Mouse (Mus musculus) lung, embryonic 15.5 days (tissue): Measurements from ENCODE around the gene Gm44503. TPM values are rescaled to one million over a fixed set of nuclear protein-coding genes. Genes with fewer than 3 reads are reported as not detected.

Experiments
- ATAC-seq: fragments of 200-750 bp; cut with Nextera tagmentation; 2 replicates; pipeline ENCODE4 v1.8.0; 2017; ENCODE audit warnings: moderate number of reproducible peaks, borderline replicate concordance; ENCODE audit not compliant: low FRiP score, low TSS enrichment; ENCODE audit errors: extremely low read depth
- H3K27ac ChIP-seq: fragments of 300-500 bp; sonication (generic); 2 replicates; pipeline ENCODE4 v1.5.1; 2015; ENCODE audit warnings: moderate library complexity, mild to moderate bottlenecking, inconsistent platforms
- H3K27me3 ChIP-seq: fragments of 300-500 bp; sonication (generic); 2 replicates; pipeline ENCODE4 v1.6.1; 2015; ENCODE audit warnings: inconsistent platforms
- H3K36me3 ChIP-seq: fragments of 300-500 bp; sonication (generic); 2 replicates; pipeline ENCODE4 v1.6.1; 2015; ENCODE audit warnings: inconsistent platforms
- H3K4me1 ChIP-seq: fragments of 300-500 bp; sonication (generic); 2 replicates; pipeline ENCODE4 v1.6.1; 2015; ENCODE audit warnings: inconsistent platforms
- H3K4me2 ChIP-seq: fragments of 300-500 bp; sonication (generic); 2 replicates; pipeline ENCODE4 v1.6.1; 2015; ENCODE audit warnings: inconsistent platforms, mild to moderate bottlenecking, moderate library complexity
- H3K4me3 ChIP-seq: fragments of 300-500 bp; sonication (generic); 2 replicates; pipeline ENCODE4 v1.5.1; 2015; ENCODE audit warnings: mild to moderate bottlenecking, inconsistent platforms
- H3K9ac ChIP-seq: fragments of 300-500 bp; sonication (generic); 2 replicates; pipeline ENCODE4 v1.6.1; 2015; ENCODE audit warnings: inconsistent platforms
- H3K9me3 ChIP-seq: fragments of 300-500 bp; sonication (generic); 2 replicates; pipeline ENCODE4 v1.6.1; 2016; ENCODE audit warnings: inconsistent platforms
- WGBS: fragments of 180-500 bp; shearing (Covaris S2); methylation state at CpG from one replicate; pipeline ENCODE4 v1.1.7; 2015; 5-methylcytosine and 5-hydroxymethylcytosine counted together
- polyA plus RNA-seq: library from polyadenylated mRNA; unstranded; fragments of >200 nt; fragmentation: Nextera tagmentation; extraction: Ambion mirVana; gene quantifications from 2 replicates; pipeline ENCODE4 v1.2.1, GENCODE M21; 2015

Gene Gm44503
- polyA plus RNA-seq, 1 experiment from 2014 or later, result not detected

DNA sequence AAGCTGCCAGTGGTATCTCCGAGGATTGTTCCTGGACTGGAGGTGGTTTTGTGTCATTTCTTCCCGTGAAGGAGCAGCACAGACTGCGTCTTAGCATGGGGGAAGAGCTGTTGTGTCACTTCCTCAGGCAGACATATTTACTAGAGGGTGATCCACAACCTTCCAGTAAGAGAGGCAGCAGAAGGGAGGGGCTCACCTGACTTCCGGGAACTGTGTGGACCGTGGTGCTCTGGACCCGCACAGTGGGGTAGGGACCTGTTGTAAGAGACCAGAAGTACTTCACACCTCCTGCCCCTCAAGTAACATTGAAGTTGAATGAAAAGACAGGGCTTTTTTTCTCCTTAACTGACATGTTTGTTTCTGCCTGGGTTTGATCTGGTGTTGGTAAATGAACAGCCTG lies 46.5 kb downstream of the Gm44503 start:
- Histone ChIP-seq H3K27ac (no peak overlapping the region), H3K36me3 (no peaks in the 10 kb centered on the region), H3K9ac (no peak overlapping the region), H3K9me3 (no peaks in the 10 kb centered on the region), H3K4me2 (no peak overlapping the region), H3K4me1 (no peaks in the 10 kb centered on the region), H3K4me3 (no peak overlapping the region), H3K27me3 (no peaks in the 10 kb centered on the region)
- ATAC-seq, result no peak
- WGBS, result 81% methylated on average over 6 of the region's 6 CpGs

DNA sequence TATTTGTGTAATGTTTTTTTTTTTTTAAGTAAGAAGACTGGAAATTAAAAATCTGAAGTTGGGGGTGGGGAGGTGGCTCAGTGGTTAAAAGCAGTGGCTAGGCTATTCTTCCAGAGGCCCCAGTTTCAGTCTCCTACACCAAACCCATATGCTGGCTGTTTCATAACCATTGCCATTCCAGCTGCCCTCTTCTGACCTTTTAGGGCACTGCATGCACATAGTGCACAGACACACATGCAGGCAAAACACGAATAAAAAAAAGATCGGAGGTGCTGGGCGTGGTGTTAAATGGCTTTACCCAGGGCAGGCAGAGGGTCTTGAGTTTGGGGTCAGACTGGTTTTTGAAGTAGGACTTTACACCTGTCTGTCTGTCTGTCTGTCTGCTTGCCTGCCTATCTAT lies 47.5 kb downstream of the Gm44503 start:
- 89% methylated on average over 3 of the region's 3 CpGs for WGBS
- H3K27me3 ChIP-seq, result no peaks in the 10 kb centered on the region
- no peaks in the 10 kb centered on the region for H3K4me1 ChIP-seq
- H3K36me3 ChIP-seq, result peaks cover 3% of the 10 kb centered on the region; the same call in 1 of the 2 replicates
- H3K9me3 ChIP-seq, result no peaks in the 10 kb centered on the region
- no peak overlapping the region for H3K9ac ChIP-seq
- ATAC-seq, result no peak
- no peak overlapping the region for H3K4me2 ChIP-seq
- H3K4me3 ChIP-seq, result no peak overlapping the region
- H3K27ac ChIP-seq, result no peak overlapping the region

DNA sequence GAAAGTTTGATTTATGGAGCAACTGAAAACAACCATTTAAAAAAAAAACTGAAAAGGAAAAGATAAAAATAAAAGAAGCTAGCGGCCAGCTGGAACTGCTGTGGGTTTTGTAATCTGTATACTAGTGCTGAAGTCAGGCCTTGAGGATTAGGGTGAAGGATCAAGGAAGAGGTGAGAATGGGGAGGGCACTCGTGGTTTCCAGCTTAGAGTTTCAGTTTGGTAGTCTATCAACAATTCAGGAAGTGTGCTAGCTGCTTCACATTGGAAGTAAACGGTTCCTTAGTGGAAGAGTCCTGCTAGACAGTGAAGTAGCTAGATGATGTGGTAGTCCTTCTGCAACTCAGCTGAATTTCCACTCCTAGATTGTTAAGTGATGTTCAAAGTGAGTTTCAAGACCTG lies 49.7 kb downstream of the Gm44503 start:
- Histone ChIP-seq H3K4me2 (no peak overlapping the region), H3K27me3 (no peaks in the 10 kb centered on the region), H3K4me1 (no peaks in the 10 kb centered on the region), H3K4me3 (no peak overlapping the region), H3K27ac (no peak overlapping the region), H3K9ac (no peak overlapping the region), H3K9me3 (no peaks in the 10 kb centered on the region), H3K36me3 (peaks cover 15% of the 10 kb centered on the region)
- 49% methylated on average over 3 of the region's 3 CpGs for WGBS
- no peak for ATAC-seq

DNA sequence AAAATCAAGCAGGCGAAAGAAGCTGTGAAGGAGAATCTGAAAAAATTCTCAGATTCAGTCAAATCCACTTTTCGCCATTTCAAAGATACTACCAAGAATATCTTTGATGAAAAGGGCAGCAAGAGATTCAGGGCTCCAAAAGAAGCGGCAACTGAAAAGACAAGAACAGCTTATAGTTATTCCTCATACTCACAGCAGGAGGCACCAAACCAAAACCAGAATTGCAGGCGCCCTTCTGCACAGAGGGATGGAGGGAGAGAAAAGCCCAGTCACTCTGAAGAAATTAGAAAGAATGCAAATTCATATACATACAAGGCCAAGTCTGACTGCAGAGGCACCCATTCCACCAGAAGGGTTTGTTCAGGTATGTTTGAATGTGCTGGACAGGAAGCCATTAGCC lies 54.0 kb downstream of the Gm44503 start:
- Histone ChIP-seq H3K36me3 (peaks cover 41% of the 10 kb centered on the region), H3K4me3 (no peak overlapping the region), H3K4me1 (no peaks in the 10 kb centered on the region), H3K27ac (no peak overlapping the region), H3K9ac (no peak overlapping the region), H3K4me2 (no peak overlapping the region), H3K9me3 (no peaks in the 10 kb centered on the region), H3K27me3 (no peaks in the 10 kb centered on the region)
- ATAC-seq, result no peak
- WGBS, result 87% methylated on average over 4 of the region's 4 CpGs

DNA sequence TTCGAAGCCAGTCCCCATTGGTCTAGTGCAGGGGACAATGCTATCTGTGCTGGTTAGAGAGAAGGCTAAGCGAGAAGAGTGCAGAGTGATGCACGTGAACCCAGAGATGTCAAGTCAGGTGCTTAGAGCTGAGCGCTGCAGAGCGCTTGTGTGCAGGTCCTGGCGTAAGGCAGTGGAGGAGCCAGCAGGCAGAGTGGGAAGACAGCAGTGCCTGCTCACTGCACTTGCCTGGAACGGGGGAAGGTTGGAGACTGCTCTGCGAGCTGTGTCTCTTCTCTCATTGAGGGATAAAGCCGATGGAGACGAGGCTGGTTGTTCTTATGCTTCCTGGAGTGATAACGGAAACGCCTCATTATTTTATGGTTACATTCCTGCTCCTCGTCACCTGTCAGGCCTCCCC lies 56.1 kb downstream of the Gm44503 start:
- H3K36me3 ChIP-seq, result peaks cover 41% of the 10 kb centered on the region
- ATAC-seq, result no peak
- H3K4me1 ChIP-seq, result no peaks in the 10 kb centered on the region
- no peaks in the 10 kb centered on the region for H3K27me3 ChIP-seq
- no peak overlapping the region for H3K4me3 ChIP-seq
- H3K27ac ChIP-seq, result no peak overlapping the region
- WGBS, result 80% methylated on average over 13 of the region's 13 CpGs
- no peaks in the 10 kb centered on the region for H3K9me3 ChIP-seq
- H3K9ac ChIP-seq, result no peak overlapping the region
- H3K4me2 ChIP-seq, result no peak overlapping the region

DNA sequence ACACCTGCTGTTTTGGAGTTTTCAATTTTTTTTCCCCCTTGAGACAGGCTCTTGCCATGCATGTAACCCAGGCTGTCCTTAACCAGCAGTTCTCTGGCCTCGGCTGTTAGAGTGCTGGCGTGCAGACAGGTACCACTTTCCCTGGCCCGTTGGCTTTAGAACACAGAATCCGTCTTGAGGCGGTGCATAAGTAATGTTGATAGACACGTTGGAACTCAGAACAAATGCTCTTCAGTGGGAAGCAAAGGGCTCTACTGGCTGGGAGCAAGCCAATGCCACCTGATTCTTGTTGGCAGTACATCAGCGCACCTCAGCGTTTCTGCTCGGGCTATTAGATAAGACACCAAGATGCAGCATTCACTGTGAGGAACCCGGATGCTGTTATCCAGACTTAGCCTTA lies 61.2 kb downstream of the Gm44503 start:
- H3K9me3 ChIP-seq, result no peaks in the 10 kb centered on the region
- H3K27me3 ChIP-seq, result no peaks in the 10 kb centered on the region
- H3K9ac ChIP-seq, result no peak overlapping the region
- H3K4me2 ChIP-seq, result no peak overlapping the region
- no peak overlapping the region for H3K4me3 ChIP-seq
- H3K36me3 ChIP-seq, result peaks cover 27% of the 10 kb centered on the region
- H3K27ac ChIP-seq, result no peak overlapping the region
- ATAC-seq, result no peak
- H3K4me1 ChIP-seq, result no peaks in the 10 kb centered on the region
- 88% methylated on average over 10 of the region's 10 CpGs for WGBS

DNA sequence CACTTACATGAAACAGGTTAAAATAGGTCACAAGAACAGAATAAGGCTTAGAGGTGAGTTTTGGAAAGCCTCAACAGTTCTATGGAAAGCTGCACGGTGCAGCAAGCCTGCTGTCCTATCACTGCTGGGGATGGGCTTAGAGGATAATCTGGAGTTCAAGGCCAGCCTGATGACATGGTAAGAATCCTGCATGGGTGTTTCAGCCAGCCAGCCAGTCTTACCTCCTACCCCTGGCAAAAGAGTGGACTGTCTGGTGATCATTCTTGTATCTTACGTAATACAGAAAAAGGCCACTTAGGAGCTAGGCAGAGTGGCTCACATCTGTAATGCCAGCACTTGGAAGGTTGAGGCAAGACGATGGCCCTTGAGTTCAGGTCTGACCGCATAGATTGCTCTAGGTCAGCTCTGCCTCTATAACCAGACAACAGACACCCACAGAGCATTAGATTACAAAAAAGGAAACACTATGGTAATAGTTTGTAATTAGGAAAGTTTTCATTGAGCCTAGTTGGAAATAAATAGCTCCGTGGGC lies 62.0 kb downstream of the Gm44503 start:
- Histone ChIP-seq H3K27me3 (no peaks in the 10 kb centered on the region), H3K36me3 (peaks cover 25% of the 10 kb centered on the region), H3K4me2 (no peak overlapping the region)

DNA sequence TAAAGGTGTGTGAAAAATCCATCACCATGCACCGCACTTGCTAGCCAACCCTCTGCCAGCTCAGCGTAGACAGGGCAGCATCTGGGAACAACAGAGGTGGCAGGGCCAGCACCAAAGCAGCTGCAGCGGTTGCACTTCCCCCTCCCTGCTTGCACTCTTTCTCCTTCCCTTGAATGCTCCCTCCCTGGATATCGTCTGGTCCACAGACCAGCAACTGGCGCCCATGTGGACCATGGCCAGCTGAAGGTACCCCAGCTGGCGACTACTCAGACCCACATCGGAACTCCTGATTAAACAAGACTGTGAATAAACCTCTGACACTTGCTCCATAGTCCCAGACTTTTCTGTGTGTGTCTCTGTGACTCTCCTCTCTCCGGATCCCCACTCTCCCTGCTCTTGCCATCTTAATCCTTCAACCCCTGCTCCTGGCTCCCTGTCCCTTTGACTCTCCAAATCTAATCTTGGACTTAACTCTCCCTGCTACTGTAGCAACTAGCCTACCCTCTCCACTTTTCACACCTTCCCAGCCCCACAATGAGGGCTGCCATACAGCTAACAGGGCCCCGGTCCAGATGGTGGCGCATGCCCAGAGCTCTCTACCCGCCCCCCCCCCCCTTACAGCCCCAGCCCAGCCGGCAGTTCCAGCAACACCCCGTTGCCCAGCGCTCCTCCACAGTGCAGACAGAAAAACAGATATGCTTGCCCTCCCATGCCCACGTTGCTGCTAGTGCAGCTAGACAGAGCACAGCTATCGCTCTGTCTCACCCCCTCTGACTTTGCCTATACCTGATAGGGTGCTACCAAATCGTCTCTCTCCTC lies 67.4 kb downstream of the Gm44503 start:
- 0 out of 2 replicates have a peak overlapping the region, but pooled peaks have one; percentile 12 for H3K4me2 ChIP-seq
- no peaks in the 10 kb centered on the region for H3K27me3 ChIP-seq
- no peak overlapping the region for H3K27ac ChIP-seq
- H3K9me3 ChIP-seq, result no peaks in the 10 kb centered on the region
- H3K36me3 ChIP-seq, result peaks cover 2% of the 10 kb centered on the region; the same call in 1 of the 2 replicates
- no peak overlapping the region for H3K9ac ChIP-seq
- no peak overlapping the region for H3K4me3 ChIP-seq
- 0 out of 2 replicates have a peak, but pooled peaks have one; percentile 39 for ATAC-seq
- 29% methylated on average over 17 of the region's 17 CpGs for WGBS
- H3K4me1 ChIP-seq, result no peaks in the 10 kb centered on the region

More for the DNA sequence above, 62.0 kb downstream of the Gm44503 start:
- H3K9ac ChIP-seq, result no peak overlapping the region
- no peak for ATAC-seq
- H3K9me3 ChIP-seq, result no peaks in the 10 kb centered on the region
- no peaks in the 10 kb centered on the region for H3K4me1 ChIP-seq
- WGBS, result 91% methylated on average over 5 of the region's 5 CpGs
- H3K4me3 ChIP-seq, result no peak overlapping the region
- H3K27ac ChIP-seq, result no peak overlapping the region

DNA sequence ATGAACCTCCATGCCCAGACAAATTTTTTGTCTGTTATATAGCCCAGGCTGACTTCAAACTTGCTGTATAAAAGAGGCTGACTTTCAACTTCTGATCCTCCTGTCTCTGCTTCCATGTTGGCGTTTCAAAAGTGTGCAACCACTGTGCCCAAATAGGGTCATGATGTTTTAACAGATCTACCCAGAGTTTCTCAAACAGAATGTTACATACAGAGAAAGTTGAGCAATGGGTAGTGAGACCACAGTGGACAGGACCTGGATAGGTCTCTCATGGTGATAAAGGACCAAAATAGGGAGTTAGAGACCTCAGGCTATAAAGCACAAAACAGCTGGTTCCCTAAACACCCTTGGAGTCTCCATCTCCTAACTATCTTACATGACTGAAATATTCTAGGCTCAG lies 71.8 kb downstream of the Gm44503 start:
- Histone ChIP-seq H3K27me3 (no peaks in the 10 kb centered on the region), H3K4me3 (no peak overlapping the region), H3K36me3 (peaks cover 16% of the 10 kb centered on the region; the same call in 1 of the 2 replicates), H3K4me2 (no peak overlapping the region), H3K9me3 (no peaks in the 10 kb centered on the region), H3K4me1 (no peaks in the 10 kb centered on the region), H3K9ac (no peak overlapping the region), H3K27ac (no peak overlapping the region)
- 96% methylated on average over 1 of the region's 1 CpGs for WGBS
- ATAC-seq, result no peak

DNA sequence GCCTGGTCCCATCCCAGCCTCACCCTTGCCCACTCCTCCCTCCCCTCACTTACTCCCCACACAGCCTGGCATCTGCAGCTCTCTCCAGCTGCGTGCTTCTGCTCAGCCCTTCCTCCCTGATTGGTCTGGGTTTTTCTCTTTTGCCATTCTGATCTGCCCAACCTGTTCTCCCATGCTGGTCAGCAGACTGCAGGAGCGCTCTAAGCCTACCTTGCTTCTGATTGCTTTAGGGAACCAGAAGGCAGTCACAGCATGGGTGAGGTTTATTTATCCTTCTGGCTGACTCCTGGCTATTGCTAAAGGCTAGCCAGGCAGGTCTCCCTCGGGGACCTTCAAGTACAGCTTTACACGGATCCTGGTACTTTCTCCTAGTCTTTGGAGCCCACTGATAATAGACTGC lies 72.8 kb downstream of the Gm44503 start:
- Histone ChIP-seq H3K4me2 (no peak overlapping the region), H3K27ac (no peak overlapping the region), H3K27me3 (no peaks in the 10 kb centered on the region), H3K36me3 (peaks cover 16% of the 10 kb centered on the region; the same call in 1 of the 2 replicates), H3K4me3 (no peak overlapping the region), H3K4me1 (no peaks in the 10 kb centered on the region), H3K9ac (no peak overlapping the region), H3K9me3 (no peaks in the 10 kb centered on the region)
- no peak for ATAC-seq
- WGBS, result 64% methylated on average over 4 of the region's 4 CpGs

DNA sequence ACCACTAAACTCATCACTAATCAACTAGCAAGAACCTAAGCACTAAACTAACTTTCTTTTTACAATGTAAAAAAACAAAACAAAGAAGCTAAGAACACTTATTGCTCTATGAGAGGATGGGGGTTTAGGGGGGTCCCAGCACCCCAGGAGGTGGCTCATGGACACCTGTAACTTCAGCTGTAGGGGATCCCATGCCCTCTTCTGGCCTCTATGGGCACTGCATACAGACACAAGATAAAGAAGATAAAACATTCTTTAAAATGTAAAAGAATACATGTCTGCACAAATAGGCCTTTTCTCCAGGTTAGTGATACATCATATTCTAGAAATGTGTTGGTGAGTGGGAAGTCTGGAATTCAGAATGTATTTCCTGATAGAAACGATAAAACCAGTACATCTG lies 74.8 kb downstream of the Gm44503 start:
- peaks cover 19% of the 10 kb centered on the region; the same call in 1 of the 2 replicates for H3K36me3 ChIP-seq
- WGBS, result 88% methylated on average over 1 of the region's 1 CpGs
- no peaks in the 10 kb centered on the region for H3K9me3 ChIP-seq
- H3K4me1 ChIP-seq, result no peaks in the 10 kb centered on the region
- no peak overlapping the region for H3K4me2 ChIP-seq
- H3K9ac ChIP-seq, result no peak overlapping the region
- no peak overlapping the region for H3K4me3 ChIP-seq
- no peak for ATAC-seq
- H3K27ac ChIP-seq, result no peak overlapping the region
- H3K27me3 ChIP-seq, result no peaks in the 10 kb centered on the region

DNA sequence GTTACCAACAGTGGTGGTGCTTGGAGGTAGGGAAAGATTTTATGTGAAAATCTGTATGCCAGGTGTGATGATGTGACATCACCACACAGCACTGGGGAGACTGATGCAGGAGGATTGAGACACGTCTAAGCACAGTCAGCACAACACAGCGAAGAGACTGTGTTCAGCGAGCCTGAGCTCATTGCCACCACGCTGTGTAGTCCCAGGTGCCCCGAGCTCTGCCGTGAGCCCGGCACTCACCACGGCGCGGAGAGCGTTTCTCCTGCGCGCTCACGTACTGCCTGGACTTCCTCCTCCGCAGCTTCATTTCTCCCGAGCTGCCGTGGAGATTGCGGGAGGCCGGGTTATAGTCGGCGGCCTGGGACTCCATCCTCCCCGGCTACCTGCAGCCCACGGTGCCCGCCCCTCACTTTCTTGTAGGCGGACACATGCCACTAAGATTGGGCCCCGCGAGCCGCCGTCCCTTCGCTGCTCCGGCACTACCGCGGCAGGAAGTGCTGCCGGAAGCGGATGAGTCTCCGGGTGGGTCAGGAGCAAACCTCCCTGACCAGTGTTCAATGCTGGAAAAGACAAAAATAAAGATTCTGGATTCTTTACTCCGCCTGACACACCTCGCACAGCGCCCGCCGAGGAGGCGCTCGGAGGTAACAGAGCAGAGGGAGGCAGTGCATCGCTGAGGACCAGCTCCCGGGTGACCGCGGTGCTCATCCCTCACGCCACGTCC lies 80.7 kb downstream of the Gm44503 start:
- H3K9ac ChIP-seq, result peak overlapping the region; percentile 86
- H3K27me3 ChIP-seq, result no peaks in the 10 kb centered on the region
- 0 out of 2 replicates have a peak, but pooled peaks cover 3% of the 10 kb centered on the region for H3K36me3 ChIP-seq
- H3K9me3 ChIP-seq, result no peaks in the 10 kb centered on the region
- peak; percentile 86 for ATAC-seq
- peak overlapping the region; percentile 86 for H3K4me2 ChIP-seq
- H3K27ac ChIP-seq, result peak overlapping the region; percentile 77
- under 1% methylated on average over 49 of the region's 49 CpGs for WGBS
- peak overlapping the region; percentile 91 for H3K4me3 ChIP-seq
- peaks cover 20% of the 10 kb centered on the region for H3K4me1 ChIP-seq
